Mouse (Mus musculus): ENCODE results near the gene Acvr1. TPM values are rescaled to one million over a fixed set of nuclear protein-coding genes. Genes with fewer than 3 reads are reported as not detected.

Gene Acvr1
- polyA plus RNA-seq, 1 experiment from 2014 or later: 9.4 TPM

DNA sequence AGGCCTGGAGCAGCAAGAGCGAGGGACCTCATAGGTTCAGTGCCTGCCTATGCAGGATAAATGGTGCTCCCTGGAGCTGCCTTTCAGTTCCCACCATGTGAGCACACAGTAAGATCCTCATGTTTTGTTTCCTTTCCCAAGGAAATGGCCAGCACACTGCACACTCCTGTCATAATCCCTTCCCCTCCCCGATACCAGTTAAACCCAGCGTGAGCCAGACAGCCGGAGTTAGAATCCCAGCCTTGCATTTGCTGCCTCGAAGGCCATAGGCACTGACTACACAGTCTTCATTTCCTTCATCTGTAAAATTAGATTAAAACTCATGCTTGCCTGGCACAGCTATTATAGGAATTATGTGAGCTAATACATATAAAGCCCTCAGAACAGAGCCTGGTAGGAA lies 37.6 kb downstream of the Acvr1 start:
- no peak for DNase-seq (ENCODE audit: low spot score)
- WGBS: 75% methylated on average over 5 of the region's 5 CpGs
- no peaks in the 10 kb centered on the region for H3K36me3 ChIP-seq
- H3K27ac ChIP-seq: peak overlapping the region; percentile 22; the same call in 1 of the 2 replicates
- no peaks in the 10 kb centered on the region for H3K27me3 ChIP-seq (ENCODE audit: insufficient read depth, poor library complexity, severe bottlenecking)
- peaks cover 74% of the 10 kb centered on the region for H3K4me1 ChIP-seq
- no peaks in the 10 kb centered on the region for H3K9me3 ChIP-seq
- H3K4me3 ChIP-seq: no peak overlapping the region

DNA sequence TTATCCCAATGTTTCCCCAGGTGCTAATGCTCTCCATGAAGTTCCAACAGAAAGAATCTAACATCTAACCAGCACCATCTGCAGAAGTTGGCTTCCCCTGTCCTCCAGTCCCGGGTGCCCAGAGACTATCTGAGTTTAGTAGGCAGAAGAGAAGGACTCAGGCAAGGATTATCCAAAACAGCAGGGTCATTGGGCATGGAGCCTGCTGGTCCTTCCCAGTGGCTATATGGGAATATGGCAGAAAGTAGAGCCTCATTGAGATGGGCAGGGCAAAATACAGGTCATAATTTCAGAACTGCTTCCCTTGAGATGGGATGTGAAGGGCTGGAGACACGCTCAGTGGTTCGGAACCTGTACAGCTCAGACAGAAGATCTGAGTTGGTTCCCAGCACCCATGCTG lies 39.2 kb downstream of the Acvr1 start:
- H3K4me3 ChIP-seq: no peak overlapping the region
- peaks cover 66% of the 10 kb centered on the region for H3K4me1 ChIP-seq
- H3K27me3 ChIP-seq (ENCODE audit: insufficient read depth, poor library complexity, severe bottlenecking): no peaks in the 10 kb centered on the region
- no peak overlapping the region; the same call in 1 of the 2 replicates for H3K27ac ChIP-seq
- no peak for DNase-seq (ENCODE audit: low spot score)
- H3K9me3 ChIP-seq: no peaks in the 10 kb centered on the region
- no peaks in the 10 kb centered on the region for H3K36me3 ChIP-seq
- 96% methylated on average over 3 of the region's 3 CpGs for WGBS

DNA sequence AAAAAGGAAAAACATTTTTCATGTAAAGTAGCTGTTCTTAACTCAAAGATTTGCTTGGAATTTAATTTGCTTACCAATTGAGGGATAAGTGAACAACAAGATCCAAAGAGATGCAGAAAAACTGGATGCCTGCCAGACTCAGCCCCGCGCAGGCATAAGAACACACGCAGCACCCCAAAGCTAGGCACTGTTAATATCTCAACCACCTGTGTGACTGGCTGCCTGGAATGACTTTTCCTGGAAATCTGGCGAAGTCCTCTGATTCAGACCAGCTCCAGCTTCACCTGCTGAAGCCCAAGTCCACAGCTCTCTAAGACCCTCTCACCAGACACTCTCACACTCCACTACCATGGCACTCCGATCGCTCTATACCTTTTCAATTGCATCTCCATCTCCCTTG lies 42.6 kb downstream of the Acvr1 start:
- H3K36me3 ChIP-seq: no peaks in the 10 kb centered on the region
- 90% methylated on average over 6 of the region's 6 CpGs for WGBS
- DNase-seq (ENCODE audit: low spot score): no peak
- no peaks in the 10 kb centered on the region for H3K9me3 ChIP-seq
- no peak overlapping the region for H3K4me3 ChIP-seq
- no peak overlapping the region for H3K27ac ChIP-seq
- H3K4me1 ChIP-seq: peaks cover 56% of the 10 kb centered on the region
- H3K27me3 ChIP-seq (ENCODE audit: insufficient read depth, poor library complexity, severe bottlenecking): no peaks in the 10 kb centered on the region

DNA sequence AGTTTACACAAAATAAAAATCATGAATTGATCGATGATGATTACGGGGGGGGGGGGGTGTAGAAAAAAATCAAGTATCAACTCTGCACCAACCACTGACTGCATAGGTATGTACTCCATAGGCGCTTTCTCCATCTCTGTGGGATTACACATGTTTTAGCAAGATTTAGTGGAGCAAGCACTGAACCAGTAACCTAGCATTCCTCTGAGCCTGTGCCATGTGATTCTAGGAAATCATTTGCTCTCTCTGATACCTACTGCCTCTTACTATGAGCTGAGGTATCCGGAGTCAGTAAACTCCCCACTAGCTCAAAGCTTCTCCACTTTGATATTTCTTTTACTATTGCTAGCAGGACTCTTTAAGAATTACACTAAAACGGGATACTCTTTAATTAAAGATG lies 43.1 kb downstream of the Acvr1 start:
- Histone ChIP-seq H3K36me3 (no peaks in the 10 kb centered on the region), H3K27me3 (ENCODE audit: insufficient read depth, poor library complexity, severe bottlenecking) (no peaks in the 10 kb centered on the region), H3K27ac (no peak overlapping the region), H3K4me1 (peaks cover 56% of the 10 kb centered on the region), H3K4me3 (no peak overlapping the region), H3K9me3 (no peaks in the 10 kb centered on the region)
- DNase-seq (ENCODE audit: low spot score): no peak
- WGBS: 85% methylated on average over 5 of the region's 5 CpGs

DNA sequence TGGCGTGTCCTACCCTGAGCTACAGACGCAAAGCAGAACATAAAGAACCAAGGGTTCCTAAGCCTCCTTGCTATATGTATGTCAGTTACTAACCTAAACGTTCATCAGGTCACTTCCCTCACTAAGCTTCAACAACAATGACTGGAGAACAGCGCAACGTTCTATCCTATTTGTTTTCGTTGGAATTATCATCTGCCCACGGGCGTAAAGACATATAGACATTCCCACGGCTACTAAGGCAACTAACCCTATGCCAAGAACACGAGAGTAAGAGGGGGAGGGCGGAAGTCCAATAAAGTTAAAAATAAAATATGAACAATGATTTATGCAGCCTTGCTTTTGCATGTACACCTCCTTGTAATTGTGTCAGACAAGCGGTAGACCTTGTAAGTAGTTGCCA lies 43.9 kb downstream of the Acvr1 start:
- Histone ChIP-seq H3K9me3 (no peaks in the 10 kb centered on the region), H3K27ac (no peak overlapping the region), H3K27me3 (ENCODE audit: insufficient read depth, poor library complexity, severe bottlenecking) (no peaks in the 10 kb centered on the region), H3K36me3 (no peaks in the 10 kb centered on the region), H3K4me3 (no peak overlapping the region), H3K4me1 (peaks cover 53% of the 10 kb centered on the region)
- no peak for DNase-seq (ENCODE audit: low spot score)
- 74% methylated on average over 12 of the region's 12 CpGs for WGBS

DNA sequence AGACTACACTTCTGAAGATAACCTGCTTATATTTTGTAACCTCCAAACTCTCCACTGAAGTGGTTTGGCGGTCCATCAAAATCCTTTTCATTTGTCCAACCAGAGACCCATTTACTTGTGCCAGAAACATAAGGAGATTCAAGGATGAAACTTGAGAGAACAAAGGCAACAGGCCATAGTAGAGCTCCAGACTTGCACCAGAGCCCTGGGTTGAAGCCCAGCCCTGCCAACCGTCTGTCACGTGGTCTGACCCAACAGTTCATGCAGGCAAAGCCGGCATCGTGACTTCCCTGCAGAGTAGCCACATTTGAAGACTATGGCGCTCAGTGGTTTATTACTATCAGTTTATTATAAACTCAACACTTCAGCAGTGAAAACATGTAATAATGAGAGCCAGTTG lies 45.3 kb downstream of the Acvr1 start:
- H3K36me3 ChIP-seq: no peaks in the 10 kb centered on the region
- no peak overlapping the region for H3K4me3 ChIP-seq
- 84% methylated on average over 6 of the region's 6 CpGs for WGBS
- no peak for DNase-seq (ENCODE audit: low spot score)
- no peaks in the 10 kb centered on the region for H3K27me3 ChIP-seq (ENCODE audit: insufficient read depth, poor library complexity, severe bottlenecking)
- H3K9me3 ChIP-seq: no peaks in the 10 kb centered on the region
- H3K4me1 ChIP-seq: peaks cover 56% of the 10 kb centered on the region
- H3K27ac ChIP-seq: no peak overlapping the region

DNA sequence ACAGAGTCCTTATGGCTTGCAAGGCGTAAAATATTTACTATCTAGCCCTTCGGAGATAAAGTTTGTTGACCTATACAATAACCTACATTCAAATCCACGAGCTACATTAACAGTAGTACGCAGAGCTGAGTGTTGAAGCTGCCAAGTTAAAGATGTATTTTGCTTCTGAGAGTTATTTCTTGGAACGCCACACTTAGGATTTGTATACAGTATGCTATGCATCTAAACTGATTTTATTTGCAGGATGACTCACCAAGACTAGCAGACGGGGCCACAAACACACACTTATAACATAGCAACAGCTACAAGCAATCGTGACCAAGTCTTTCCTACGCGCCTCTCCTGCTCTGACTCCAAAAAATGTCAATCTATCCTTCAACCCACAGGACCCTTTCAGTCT lies 46.2 kb downstream of the Acvr1 start:
- Histone ChIP-seq H3K4me3 (no peak overlapping the region), H3K27me3 (ENCODE audit: insufficient read depth, poor library complexity, severe bottlenecking) (no peaks in the 10 kb centered on the region), H3K4me1 (peaks cover 65% of the 10 kb centered on the region), H3K27ac (no peak overlapping the region), H3K36me3 (no peaks in the 10 kb centered on the region), H3K9me3 (no peaks in the 10 kb centered on the region)
- DNase-seq (ENCODE audit: low spot score): no peak
- WGBS: 59% methylated on average over 9 of the region's 9 CpGs

DNA sequence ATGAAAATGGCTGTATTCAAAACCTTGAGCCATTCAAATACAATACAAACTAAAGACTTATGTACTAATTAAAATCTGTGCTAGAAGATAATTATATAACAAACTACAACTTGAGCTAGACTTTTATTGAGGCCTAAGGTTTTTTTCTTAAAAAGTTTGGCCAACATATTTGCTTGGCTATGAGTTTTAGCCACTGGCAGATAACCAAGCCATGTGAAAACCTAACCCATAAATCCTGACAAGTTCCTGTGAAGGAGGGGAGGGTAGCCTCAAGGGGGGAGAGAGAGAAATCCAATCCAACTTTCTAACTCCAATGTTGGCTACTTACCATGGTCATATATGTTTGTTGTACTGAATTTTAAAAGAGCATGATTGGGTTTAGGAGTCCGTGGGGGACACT lies 48.4 kb downstream of the Acvr1 start:
- Histone ChIP-seq H3K27me3 (ENCODE audit: insufficient read depth, poor library complexity, severe bottlenecking) (no peaks in the 10 kb centered on the region), H3K27ac (no peak overlapping the region), H3K4me3 (no peak overlapping the region), H3K36me3 (no peaks in the 10 kb centered on the region), H3K4me1 (peaks cover 74% of the 10 kb centered on the region), H3K9me3 (no peaks in the 10 kb centered on the region)
- DNase-seq (ENCODE audit: low spot score): no peak
- whole genome bisulfite sequencing: 89% methylated on average over 1 of the region's 1 CpGs

DNA sequence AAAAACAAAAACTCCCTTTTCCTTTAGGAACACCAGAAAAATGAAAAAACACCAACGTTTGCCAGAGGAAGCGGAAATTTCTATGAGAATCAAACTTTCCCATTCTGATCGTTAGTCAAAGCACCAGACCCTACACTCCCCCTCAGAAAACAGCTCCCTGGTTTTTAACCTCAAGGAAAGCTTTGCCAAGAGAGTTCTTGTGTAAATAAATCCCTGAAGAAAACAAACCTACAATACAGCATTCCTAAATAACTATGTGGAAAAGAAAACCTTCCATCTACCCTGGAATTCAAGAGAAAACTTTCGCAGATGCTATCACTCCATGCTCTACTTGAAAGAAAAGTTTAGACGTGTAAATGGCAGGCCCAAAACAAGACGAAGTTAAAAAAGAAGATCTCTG lies 50.0 kb downstream of the Acvr1 start:
- Histone ChIP-seq H3K36me3 (no peaks in the 10 kb centered on the region), H3K4me1 (peaks cover 68% of the 10 kb centered on the region), H3K27ac (peak overlapping the region; percentile 63; the same call in 1 of the 2 replicates), H3K4me3 (no peak overlapping the region), H3K9me3 (no peaks in the 10 kb centered on the region), H3K27me3 (ENCODE audit: insufficient read depth, poor library complexity, severe bottlenecking) (no peaks in the 10 kb centered on the region)
- no peak for DNase-seq (ENCODE audit: low spot score)
- 41% methylated on average over 6 of the region's 6 CpGs for WGBS

DNA sequence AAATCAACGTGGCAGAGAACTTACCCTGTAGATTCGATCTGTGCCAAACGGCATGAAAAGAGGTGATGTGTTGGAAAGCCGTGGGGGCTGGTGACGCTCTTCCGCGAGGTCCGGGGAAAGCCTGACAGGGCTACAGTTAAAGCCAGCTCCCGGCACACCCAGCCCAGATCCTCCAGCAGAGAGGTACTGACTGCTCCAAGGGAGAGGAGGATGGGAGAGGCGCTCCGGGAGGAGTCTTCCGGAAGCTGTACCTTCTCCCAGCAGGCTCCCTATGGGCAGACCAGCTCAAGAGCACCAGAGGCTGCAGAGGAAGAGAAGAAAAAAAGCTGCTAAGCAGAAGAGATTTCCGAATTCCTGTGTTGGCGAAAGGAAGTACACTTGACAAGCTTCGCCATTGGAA lies 51.0 kb downstream of the Acvr1 start:
- 14% methylated on average over 15 of the region's 15 CpGs for WGBS
- Histone ChIP-seq H3K9me3 (no peaks in the 10 kb centered on the region), H3K4me1 (peaks cover 68% of the 10 kb centered on the region), H3K4me3 (peak overlapping the region; percentile 45), H3K27ac (peak overlapping the region; percentile 82), H3K27me3 (ENCODE audit: insufficient read depth, poor library complexity, severe bottlenecking) (no peaks in the 10 kb centered on the region), H3K36me3 (peaks cover 3% of the 10 kb centered on the region; the same call in 1 of the 2 replicates)
- DNase-seq (ENCODE audit: low spot score): no peak

DNA sequence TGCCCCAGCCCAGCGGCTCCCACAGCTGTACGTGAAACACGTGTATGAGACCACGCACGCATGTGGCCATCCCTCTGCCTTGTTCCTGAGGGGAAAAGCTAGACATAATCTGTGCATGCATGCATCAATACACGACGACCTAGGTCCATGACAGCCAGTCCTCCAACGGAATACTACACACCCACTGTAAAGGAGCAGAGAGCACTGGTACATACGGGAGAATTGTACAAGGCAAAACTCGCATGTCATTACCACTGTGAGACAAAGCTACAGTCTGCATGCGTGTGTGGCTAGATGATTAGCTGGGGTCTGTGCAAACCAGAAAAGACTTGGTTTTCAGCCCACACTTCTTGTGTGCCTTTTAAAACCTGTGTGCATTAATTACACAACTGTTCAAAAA lies 52.5 kb downstream of the Acvr1 start:
- H3K36me3 ChIP-seq: peaks cover 3% of the 10 kb centered on the region; the same call in 1 of the 2 replicates
- peaks cover 71% of the 10 kb centered on the region for H3K4me1 ChIP-seq

DNA sequence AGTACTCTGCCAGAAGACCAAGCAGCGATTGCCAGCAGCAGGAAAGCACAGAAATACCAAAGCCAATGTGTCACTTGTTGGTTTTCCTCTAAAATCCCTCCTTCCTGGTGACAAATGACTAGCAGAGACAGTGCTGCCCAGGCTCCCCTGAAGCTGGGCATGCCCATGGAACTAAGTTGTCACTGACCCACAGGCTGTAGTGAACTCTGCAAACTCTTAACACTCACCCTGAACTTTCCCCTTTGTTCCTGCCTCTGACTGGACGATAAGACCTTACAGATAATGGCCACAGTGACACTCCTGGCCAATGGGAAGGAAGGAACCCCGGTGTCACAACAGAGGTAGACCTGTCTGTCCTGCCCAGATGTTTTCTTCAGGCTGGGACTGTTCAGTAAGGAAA lies 53.7 kb downstream of the Acvr1 start:
- H3K27me3 ChIP-seq (ENCODE audit: insufficient read depth, poor library complexity, severe bottlenecking): no peaks in the 10 kb centered on the region
- peaks cover 3% of the 10 kb centered on the region; the same call in 1 of the 2 replicates for H3K36me3 ChIP-seq
- no peaks in the 10 kb centered on the region for H3K9me3 ChIP-seq
- H3K27ac ChIP-seq: peak overlapping the region; percentile 53; the same call in 1 of the 2 replicates
- H3K4me3 ChIP-seq: 0 out of 2 replicates have a peak overlapping the region, but pooled peaks have one; percentile 8
- peaks cover 74% of the 10 kb centered on the region for H3K4me1 ChIP-seq
- no peak for DNase-seq (ENCODE audit: low spot score)
- WGBS: 42% methylated on average over 3 of the region's 3 CpGs

More for the DNA sequence above, 52.5 kb downstream of the Acvr1 start:
- no peak for DNase-seq (ENCODE audit: low spot score)
- WGBS: 89% methylated on average over 11 of the region's 11 CpGs
- Histone ChIP-seq H3K27ac (no peak overlapping the region), H3K9me3 (no peaks in the 10 kb centered on the region), H3K27me3 (ENCODE audit: insufficient read depth, poor library complexity, severe bottlenecking) (no peaks in the 10 kb centered on the region), H3K4me3 (no peak overlapping the region)

DNA sequence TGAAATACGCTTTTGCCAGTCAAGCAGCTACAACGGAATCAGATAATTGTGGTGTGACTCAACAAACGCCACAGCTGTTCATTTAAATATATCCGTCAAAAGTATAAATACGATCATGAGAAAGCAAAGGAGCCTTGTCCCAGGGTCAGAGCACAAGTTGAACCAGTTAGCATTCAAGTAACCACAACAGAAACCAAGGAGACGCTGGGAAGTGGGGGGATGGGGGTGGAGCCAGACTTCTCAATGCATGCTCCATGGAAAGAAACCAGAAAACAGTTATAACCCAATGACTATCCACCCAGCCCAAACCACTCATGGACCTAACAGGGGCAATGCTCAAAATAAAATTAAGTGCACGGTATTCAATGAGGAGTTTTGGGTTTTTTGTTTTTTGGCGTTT lies 56.8 kb downstream of the Acvr1 start:
- Histone ChIP-seq H3K27ac (peak overlapping the region; percentile 47; the same call in 1 of the 2 replicates), H3K27me3 (ENCODE audit: insufficient read depth, poor library complexity, severe bottlenecking) (no peaks in the 10 kb centered on the region), H3K36me3 (peaks cover 3% of the 10 kb centered on the region; the same call in 1 of the 2 replicates), H3K4me3 (no peak overlapping the region), H3K9me3 (no peaks in the 10 kb centered on the region), H3K4me1 (peaks cover 59% of the 10 kb centered on the region)
- 60% methylated on average over 8 of the region's 8 CpGs for WGBS
- no peak for DNase-seq (ENCODE audit: low spot score)
